Mouse (Mus musculus) spleen, embryonic (tissue): Measurements from ENCODE around the gene Serpinb9g.
"Not testable (repeated sequence)": the region's sequence is repeated elsewhere in the genome, so short reads cannot be mapped to it uniquely, and the experiment has no call there.

Experiments used
- CTCF ChIA-PET: fragments of 350-600 bp; sonication (Branson Sonifier 250); formaldehyde crosslinking; loops from one replicate; lab custom pipeline; 2022; lab: Charles Lee

Serpinb9g gene

DNA sequence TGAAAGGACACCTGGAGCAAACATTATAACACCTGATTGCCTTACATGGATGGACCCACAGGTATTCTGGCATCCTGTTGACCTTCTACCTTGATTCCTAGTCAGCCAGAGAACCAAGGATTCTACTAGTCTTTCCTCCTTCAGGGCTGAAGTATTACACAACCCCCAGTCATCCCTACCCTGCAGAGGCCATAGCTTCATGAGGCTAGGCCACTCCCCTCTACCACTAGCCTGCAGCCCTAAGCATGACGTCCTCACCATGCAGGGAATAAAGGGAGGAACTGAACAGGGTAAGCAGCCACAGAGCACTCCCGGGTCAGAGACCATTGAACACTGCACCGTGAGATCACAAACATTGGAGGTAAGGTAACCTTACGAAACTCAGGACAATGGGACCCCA is at the start of gene Serpinb9g:
Gene Serpinb9g (plus strand): TSS at position 301 of the 400 bp plus-strand sequence.
- CTCF ChIA-PET: not testable (repeated sequence)

- CTCF ChIA-PET: not testable (repeated sequence)
These were observed 718 bp upstream of the Serpinb9g start for GRCm38 (mm10) chr13:33483872-33484271.

DNA sequence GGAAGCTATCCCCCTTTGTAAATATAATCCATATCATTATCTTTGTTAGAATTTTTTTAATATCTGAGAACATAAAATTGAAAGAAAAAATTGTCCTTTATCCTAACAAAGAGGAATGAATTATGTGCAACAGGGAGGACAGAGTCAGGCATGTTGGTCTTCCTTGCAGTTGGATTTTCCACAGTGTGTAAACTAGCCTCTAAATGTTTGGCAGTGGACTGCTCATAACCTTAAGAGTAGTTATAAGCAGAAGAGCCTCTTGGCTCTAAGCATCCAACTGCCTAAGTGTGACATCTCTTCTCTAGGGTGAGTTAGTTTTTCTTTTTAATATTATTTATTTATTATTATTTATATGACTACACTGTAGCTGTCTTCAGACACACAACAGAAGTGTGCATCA is 40.0 kb downstream of the Serpinb9g start:
- CTCF ChIA-PET: no interaction called here

DNA sequence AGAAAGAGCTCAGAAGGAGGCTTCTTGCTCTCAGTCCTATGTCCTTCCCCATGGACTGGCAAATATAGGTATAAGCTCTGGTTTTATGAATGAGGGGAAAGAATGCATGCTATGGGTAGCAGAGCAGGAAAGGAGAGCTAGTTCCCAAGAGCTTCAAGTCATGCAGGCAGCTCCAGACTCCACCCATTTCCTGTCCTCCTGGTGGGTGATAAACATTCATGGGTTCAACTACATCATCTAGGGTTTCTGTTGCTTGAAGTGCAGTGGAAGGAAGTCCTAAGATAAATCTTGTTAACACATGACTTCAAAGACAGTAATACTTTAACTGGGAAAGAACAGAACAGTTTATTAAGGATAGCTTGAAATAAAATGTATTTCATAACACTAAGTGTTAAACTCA is 48.2 kb downstream of the Serpinb9g start:
- CTCF ChIA-PET: no interaction called here
